Mouse (Mus musculus) lung, postnatal 10 days (tissue): Measurements from ENCODE around the gene Hipk4.
"Not testable (repeated sequence)": the region's sequence is repeated elsewhere in the genome, so short reads cannot be mapped to it uniquely, and the experiment has no call there.

Source experiments
- DNase-seq: peaks from one replicate; pipeline ENCODE4 v3.0.0; 2021

Gene Hipk4

DNA sequence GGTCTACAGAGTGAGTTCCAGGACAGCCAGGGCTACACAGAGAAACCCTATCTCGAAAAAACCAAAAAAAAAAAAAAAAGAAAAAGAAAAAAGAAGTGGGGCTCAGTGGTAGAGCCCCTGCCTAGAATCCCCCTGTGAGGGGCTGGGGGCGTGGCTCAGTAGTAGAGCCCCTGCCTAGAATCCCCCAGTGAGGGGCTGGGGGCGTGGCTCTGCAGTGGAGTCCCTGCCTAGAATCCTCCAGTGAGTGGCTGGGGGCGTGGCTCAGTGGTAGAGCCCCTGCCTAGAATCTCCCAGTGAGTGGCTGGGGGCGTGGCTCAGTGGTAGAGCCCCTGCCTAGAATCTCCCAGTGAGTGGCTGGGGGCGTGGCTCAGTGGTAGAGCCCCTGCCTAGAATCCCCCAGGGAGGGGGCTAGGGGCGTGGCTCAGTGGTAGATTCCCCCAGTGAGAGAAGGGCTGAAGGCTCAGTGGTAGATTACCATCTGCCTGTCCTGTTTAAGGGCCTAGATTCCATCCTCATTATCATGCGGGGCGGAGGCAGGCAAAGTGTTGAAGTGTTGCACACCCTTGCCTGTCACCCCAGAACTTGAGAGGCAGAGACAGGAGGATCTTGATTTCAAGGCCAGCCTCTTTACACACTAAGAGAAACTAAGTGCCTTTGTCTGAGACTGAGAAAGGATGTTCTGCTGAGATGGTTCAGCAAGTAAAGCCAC lies 28.3 kb upstream of the Hipk4 start:
- DNase-seq = not testable (repeated sequence)

- peak; percentile 63 for DNase-seq
Measured at GRCm38 (mm10) chr7:27499036-27499435, 24.0 kb upstream of the Hipk4 start, which contains the start of gene Prx. Gene Prx, plus strand, starts transcription at chr7:27499324.

- DNase-seq = peak; percentile 74
Measured at GRCm38 (mm10) chr7:27501620-27502019, 21.4 kb upstream of the Hipk4 start.

DNA sequence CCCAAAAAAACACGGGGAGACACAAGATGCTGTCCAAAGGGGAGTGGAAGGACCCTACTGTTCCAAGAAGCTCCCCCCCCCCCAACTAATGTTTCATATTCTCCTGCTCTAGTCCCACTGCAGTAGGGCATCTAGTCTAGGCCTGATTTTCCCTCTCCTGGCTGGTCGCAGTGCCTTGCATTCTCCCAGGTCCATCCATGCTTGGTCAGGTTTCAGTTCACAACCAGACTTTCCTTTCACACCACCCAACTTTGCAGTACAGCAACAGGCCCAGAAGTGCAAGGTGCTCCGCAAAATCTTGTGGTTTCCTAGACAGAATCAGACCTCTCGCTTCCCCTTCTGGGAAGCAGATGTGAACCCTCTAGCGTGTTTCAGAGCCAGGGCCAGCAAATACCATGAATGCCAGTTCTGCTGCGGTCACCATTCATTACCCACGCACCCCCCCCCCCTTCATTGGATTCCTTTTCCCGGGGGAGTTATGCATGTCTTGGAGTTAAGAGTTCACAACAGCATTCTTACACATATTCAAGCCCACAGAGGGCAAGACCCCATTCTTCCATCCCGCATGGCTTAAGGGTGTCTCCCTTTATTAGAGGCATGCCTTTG lies 16.2 kb upstream of the Hipk4 start:
- peak; percentile 33 for DNase-seq

GRCm38 (mm10) chr7:27507711-27508647 lies 15.1 kb upstream of the Hipk4 start:
- peak; percentile 99 for DNase-seq

DNA sequence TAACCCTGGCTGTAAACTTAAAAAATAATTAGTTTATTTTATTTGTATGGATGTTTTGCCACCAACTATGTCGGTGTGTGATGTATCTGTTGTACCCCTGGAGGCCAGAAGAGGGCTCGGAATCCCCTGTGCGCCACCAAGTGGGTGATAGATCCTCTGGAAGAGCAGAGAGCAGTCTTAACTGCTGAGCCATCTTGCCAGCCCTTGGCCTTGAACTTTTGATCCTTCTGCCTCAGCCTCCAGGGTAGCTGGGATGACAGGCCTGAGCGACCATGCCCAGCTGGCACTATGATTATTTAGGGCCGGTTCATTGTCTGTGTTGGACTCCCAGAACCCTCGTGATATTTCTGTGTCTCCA lies 14.4 kb upstream of the Hipk4 start:
- DNase-seq = peak; percentile 87

- no peak for DNase-seq
Measured at GRCm38 (mm10) chr7:27510809-27511208, 12.3 kb upstream of the Hipk4 start.

DNA sequence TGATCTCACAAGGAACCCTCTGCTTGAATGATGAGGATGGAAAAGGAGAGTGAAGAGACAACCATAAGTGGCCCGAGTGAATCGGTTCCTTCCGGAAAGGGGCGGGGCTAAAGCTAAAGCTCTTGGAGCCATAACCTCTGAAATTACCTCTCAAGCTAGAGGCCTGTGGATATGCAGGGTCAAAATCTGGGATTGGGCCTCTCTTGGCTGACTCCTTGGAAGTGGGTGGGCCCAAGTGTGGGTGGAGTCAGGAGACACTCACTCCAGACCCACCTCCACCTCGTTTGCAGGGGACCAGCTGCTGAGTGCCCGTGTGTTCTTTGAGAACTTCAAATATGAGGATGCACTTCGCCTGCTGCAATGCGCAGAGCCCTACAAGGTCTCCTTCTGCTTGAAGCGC lies 8.1 kb upstream of the Hipk4 start:
- no peak for DNase-seq

- DNase-seq = no peak
Measured at GRCm38 (mm10) chr7:27518314-27518713, 4.8 kb upstream of the Hipk4 start.

DNA sequence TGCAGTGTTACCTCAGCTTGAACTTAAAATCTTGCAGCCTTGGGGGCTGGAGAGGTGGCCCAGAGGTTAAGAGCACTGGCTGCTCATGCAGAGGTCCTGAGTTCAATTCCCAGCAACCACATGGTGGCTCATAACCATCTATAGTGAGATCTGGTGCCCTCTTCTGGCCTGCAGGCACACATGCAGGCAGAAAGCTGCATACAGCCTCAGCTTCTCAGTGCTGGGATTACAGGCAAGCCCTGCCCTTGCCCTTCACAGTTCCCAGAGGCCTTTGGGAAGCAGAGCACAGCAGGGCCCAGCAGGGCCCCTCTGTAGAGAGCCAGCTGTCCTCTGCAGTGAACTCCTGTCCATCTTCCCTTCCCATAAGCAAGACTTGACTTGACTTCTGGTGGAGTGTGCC lies 3.0 kb upstream of the Hipk4 start:
- DNase-seq = no peak

DNA sequence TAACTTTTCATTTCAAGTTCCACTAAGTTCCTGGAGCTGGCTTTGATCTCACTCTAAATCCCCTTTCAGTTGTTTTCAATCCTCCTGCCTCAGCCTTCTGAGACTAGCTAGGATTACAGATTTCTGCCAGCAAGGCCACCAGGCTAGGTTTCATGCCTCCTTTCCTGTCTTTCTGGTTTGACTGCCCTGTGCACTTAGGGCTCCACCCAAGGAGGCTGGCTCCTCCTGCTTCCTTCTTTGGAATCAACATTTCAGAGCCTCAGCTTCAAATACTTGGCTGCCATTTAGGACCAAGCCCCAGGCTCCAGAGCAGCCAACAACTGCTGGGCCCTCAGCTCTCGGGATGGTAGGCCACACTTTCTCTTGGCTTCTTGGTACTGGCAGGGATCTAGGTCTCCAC lies 2.5 kb upstream of the Hipk4 start:
- DNase-seq = peak; percentile 56

GRCm38 (mm10) chr7:27523805-27524204 lies 738 bp downstream of the Hipk4 start:
- DNase-seq = no peak

GRCm38 (mm10) chr7:27526039-27526827 lies 3.2 kb downstream of the Hipk4 start:
- peak; percentile 81 for DNase-seq

DNA sequence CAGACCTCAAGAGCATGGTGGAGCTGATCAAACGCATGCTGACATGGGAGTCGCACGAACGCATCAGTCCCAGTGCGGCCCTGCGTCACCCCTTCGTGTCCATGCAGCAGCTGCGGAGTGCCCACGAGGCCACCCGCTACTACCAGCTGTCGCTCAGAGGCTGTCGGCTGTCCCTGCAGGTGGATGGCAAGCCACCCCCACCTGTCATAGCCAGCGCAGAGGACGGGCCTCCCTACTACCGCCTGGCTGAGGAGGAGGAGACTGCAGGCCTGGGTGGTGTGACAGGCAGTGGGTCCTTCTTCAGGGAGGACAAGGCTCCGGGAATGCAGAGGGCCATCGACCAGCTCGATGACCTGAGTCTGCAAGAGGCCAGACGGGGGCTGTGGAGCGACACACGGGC lies 6.0 kb downstream of the Hipk4 start:
- no peak for DNase-seq

GRCm38 (mm10) chr7:27530937-27531336 lies 7.9 kb downstream of the Hipk4 start:
- DNase-seq = no peak

GRCm38 (mm10) chr7:27531707-27532106 lies 8.6 kb downstream of the Hipk4 start:
- no peak for DNase-seq

DNA sequence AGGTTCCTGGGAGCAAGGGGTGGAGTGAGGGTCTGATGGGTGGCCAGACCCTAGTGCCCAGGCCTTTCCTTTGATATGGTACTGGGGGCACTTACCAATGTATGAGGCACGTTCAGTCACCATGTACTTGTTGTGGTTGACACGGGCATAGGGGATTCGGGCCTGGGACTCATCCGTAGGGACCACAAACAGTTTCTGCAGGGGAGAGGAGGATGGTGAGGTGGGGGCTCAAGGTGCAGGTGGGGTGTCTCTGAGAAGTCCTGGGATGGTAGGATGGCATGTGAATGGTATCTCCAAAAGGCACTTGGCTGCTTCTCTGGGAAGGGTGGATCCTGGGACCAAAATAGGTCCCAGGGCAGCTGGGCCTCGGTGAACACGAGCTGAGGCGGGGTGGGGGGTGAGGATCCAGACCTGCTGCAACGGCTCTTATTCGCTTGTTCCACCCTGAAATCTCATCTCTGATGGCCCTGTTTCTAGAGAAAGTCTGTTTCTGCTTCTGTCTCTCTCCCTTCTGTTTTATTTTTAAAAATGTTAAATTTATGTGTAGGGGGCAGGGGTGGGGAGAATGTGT lies 9.5 kb downstream of the Hipk4 start:
- no peak for DNase-seq

DNA sequence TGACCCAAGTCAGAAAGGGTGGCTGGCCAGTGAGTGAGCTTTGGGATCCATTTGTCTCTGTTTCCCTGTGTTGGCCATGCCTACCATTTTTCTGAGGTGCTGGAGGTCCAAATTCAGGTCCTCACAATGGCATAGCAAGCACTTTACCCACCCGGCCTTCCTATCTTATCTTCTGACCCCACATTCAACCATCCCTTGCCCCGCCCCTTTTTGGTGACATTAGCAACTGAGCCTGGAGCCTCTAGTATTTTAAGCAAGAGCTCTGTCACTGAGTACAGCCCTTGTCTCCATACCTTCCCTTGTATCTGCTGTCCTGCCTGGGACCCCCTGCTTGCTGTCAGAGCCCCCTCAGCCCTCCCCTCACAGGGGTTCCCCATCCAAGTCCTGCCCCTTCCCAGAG lies 12.3 kb downstream of the Hipk4 start:
- DNase-seq = no peak

GRCm38 (mm10) chr7:27536618-27537017 lies 13.6 kb downstream of the Hipk4 start:
- DNase-seq = no peak

DNA sequence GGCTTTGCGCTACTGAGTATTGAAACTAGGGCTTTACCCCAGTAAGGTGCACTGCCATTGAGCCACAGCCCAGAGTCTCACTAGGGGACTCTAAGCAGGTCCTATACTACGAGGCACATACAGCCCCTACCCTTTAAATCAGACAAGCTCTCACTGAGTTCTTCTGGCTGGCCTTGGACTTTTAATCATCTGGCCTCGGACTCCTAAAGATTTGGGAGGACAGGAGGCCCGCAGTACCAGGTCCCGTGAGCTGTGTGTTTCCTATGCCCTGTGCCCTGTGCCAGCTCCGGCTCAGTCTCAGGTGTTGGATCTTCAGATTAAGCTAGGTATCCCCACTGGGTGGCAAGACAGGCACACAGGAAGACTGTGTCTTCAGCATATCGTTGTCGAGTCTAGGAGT lies 14.9 kb downstream of the Hipk4 start:
- no peak for DNase-seq

- no peak for DNase-seq
Measured at GRCm38 (mm10) chr7:27538797-27539196, 15.7 kb downstream of the Hipk4 start.

- DNase-seq = no peak
Measured at GRCm38 (mm10) chr7:27540521-27540920, 17.5 kb downstream of the Hipk4 start.

GRCm38 (mm10) chr7:27540935-27541334 lies 17.9 kb downstream of the Hipk4 start:
- DNase-seq = no peak
